Mouse (Mus musculus) large intestine, adult 2 months (tissue): ENCODE results near the gene Gm21992. TPM values are rescaled to one million over a fixed set of nuclear protein-coding genes. Genes with fewer than 3 reads are reported as not detected.
"Not testable (repeated sequence)": the region's sequence is repeated elsewhere in the genome, so short reads cannot be mapped to it uniquely, and the experiment has no call there.

Source experiments
- DNase-seq: peaks from one replicate; pipeline ENCODE4 v3.0.0-alpha.2; 2012; ENCODE audit warnings: low read depth, low spot score
- WGBS: fragments of 180-500 bp; shearing (Covaris S2); methylation state at CpG from one replicate; pipeline ENCODE4 v1.1.7; 2018; 5-methylcytosine and 5-hydroxymethylcytosine counted together
- polyA plus RNA-seq: library from polyadenylated mRNA; depleted of rRNA; stranded (reverse); fragments of >200 nt; gene quantifications from 2 replicates; pipeline ENCODE4 v1.2.3, GENCODE M21; 2012

Gene Gm21992
- polyA plus RNA-seq, 1 experiment, result 22.6 TPM

- peak; percentile 84 for DNase-seq
These were observed 5.9 kb upstream of the Gm21992 start for GRCm38 (mm10) chr19:4817182-4817835.

GRCm38 (mm10) chr19:4813015-4813414 is 1.6 kb upstream of the Gm21992 start:
- no peak for DNase-seq
- 87% methylated on average over 6 of the region's 6 CpGs for WGBS

More at GRCm38 (mm10) chr19:4817182-4817835, 5.9 kb upstream of the Gm21992 start:
- 22% methylated on average over 1 of the region's 1 CpGs for WGBS

GRCm38 (mm10) chr19:4812334-4812949 is 1.0 kb upstream of the Gm21992 start:
- DNase-seq, result not testable (repeated sequence)
- 66% methylated on average over 8 of the region's 8 CpGs for WGBS

GRCm38 (mm10) chr19:4811909-4812242 is 464 bp upstream of the Gm21992 start:
- under 1% methylated on average over 12 of the region's 12 CpGs for WGBS
- no peak for DNase-seq

- DNase-seq, result no peak
- WGBS, result 0% methylated on average over 17 of the region's 17 CpGs
These were observed 708 bp downstream of the Gm21992 start for GRCm38 (mm10) chr19:4810746-4811062.

- 0% methylated on average over 14 of the region's 14 CpGs for WGBS
- DNase-seq, result no peak
These were observed 1.1 kb downstream of the Gm21992 start for GRCm38 (mm10) chr19:4810309-4810708.

GRCm38 (mm10) chr19:4803283-4803682 is 8.1 kb downstream of the Gm21992 start:
- WGBS, result 76% methylated on average over 10 of the region's 10 CpGs
- no peak for DNase-seq

GRCm38 (mm10) chr19:4802691-4803091 is 8.7 kb downstream of the Gm21992 start:
- no peak for DNase-seq
- WGBS, result 97% methylated on average over 7 of the region's 7 CpGs

- DNase-seq, result no peak
- 83% methylated on average over 5 of the region's 5 CpGs for WGBS
These were observed 12.3 kb downstream of the Gm21992 start for GRCm38 (mm10) chr19:4799083-4799482.

- 93% methylated on average over 2 of the region's 2 CpGs for WGBS
These were observed 13.6 kb downstream of the Gm21992 start for GRCm38 (mm10) chr19:4797846-4798245.

GRCm38 (mm10) chr19:4795929-4796328 is 15.5 kb downstream of the Gm21992 start:
- 47% methylated on average over 1 of the region's 1 CpGs for WGBS
- no peak for DNase-seq

More at GRCm38 (mm10) chr19:4797846-4798245, 13.6 kb downstream of the Gm21992 start:
- DNase-seq, result no peak

GRCm38 (mm10) chr19:4793831-4794422 is 17.5 kb downstream of the Gm21992 start, which contains the start of gene Rbm4:
Rbm4 (minus strand) TSS chr19:4793901.
- WGBS, result under 1% methylated on average over 31 of the region's 31 CpGs
- DNase-seq, result peak; percentile 100

GRCm38 (mm10) chr19:4793281-4793830 is 18.1 kb downstream of the Gm21992 start:
- WGBS, result under 1% methylated on average over 16 of the region's 16 CpGs
- DNase-seq, result no peak

GRCm38 (mm10) chr19:4786313-4786712 is 25.1 kb downstream of the Gm21992 start:
- DNase-seq, result no peak
- 90% methylated on average over 2 of the region's 2 CpGs for WGBS

GRCm38 (mm10) chr19:4785206-4785605 is 26.2 kb downstream of the Gm21992 start:
- DNase-seq, result no peak
- 76% methylated on average over 7 of the region's 7 CpGs for WGBS

GRCm38 (mm10) chr19:4782891-4783290 is 28.5 kb downstream of the Gm21992 start:
- 80% methylated on average over 2 of the region's 2 CpGs for WGBS
- no peak for DNase-seq

- DNase-seq, result no peak
- WGBS, result 37% methylated on average over 3 of the region's 3 CpGs
These were observed 38.6 kb downstream of the Gm21992 start for GRCm38 (mm10) chr19:4772785-4773184.

GRCm38 (mm10) chr19:4767507-4768148 is 43.8 kb downstream of the Gm21992 start:
- no peak for DNase-seq

GRCm38 (mm10) chr19:4762876-4763275 is 48.5 kb downstream of the Gm21992 start:
- no peak for DNase-seq
- 16% methylated on average over 1 of the region's 1 CpGs for WGBS

More at GRCm38 (mm10) chr19:4767507-4768148, 43.8 kb downstream of the Gm21992 start:
- 60% methylated on average over 12 of the region's 12 CpGs for WGBS

- WGBS, result 77% methylated on average over 8 of the region's 8 CpGs
- not testable (repeated sequence) for DNase-seq
These were observed 50.9 kb downstream of the Gm21992 start for GRCm38 (mm10) chr19:4760544-4760943.
